ENCODE assay signal across 19 mouse cellular contexts in genomic region chr6:31083701-31084100, GRCm38 (mm10).
DNase-seq lines count a peak whose midpoint lies in the region; ATAC-seq and TF ChIP-seq lines count a peak whose summit lies in the region.
"Had no signal": no experiment of that assay in that cellular context is flagged by ENCODE, and none has a peak within 500 bp of the region (broad histone marks: within the 10 kb centered on the region; RNA-seq: fewer than 3 reads in every experiment).

No protein-coding gene starts in this region.

- H3K4me3 ChIP-seq in layer of hippocampus, adult 2 months, result no peak overlapping the region
- H3K4me3 ChIP-seq in C2C12 (ENCODE audit: insufficient read depth, poor library complexity, severe bottlenecking), result peak overlapping the region; percentile 60
- peak overlapping the region; percentile 28 for H3K4me3 ChIP-seq in embryonic fibroblast, embryonic 13.5 days (ENCODE audit: insufficient read depth, low read length)
- no peak overlapping the region for H3K4me3 ChIP-seq in heart, embryonic 10.5 days
- H3K4me3 ChIP-seq in hindbrain, embryonic 11.5 days (ENCODE audit: low read depth, low read length), result no peak overlapping the region
- H3K4me3 ChIP-seq: embryonic facial prominence, embryonic 13.5 days; embryonic facial prominence, embryonic 15.5 days; forebrain, embryonic 13.5 days; forebrain, embryonic 15.5 days had no signal

- H3K27me3 ChIP-seq in C2C12 (ENCODE audit: control insufficient read depth, insufficient read depth, insufficient read length), result no peaks in the 10 kb centered on the region
- no peaks in the 10 kb centered on the region for H3K27me3 ChIP-seq in heart, embryonic 10.5 days (ENCODE audit: insufficient read depth, poor library complexity, severe bottlenecking)
- no peaks in the 10 kb centered on the region for H3K27me3 ChIP-seq in hindbrain, embryonic 11.5 days (ENCODE audit: control insufficient read depth, insufficient read depth, low read length)
- H3K27me3 ChIP-seq: embryonic facial prominence, embryonic 13.5 days; embryonic facial prominence, embryonic 15.5 days; forebrain, embryonic 13.5 days; forebrain, embryonic 15.5 days; Patski had no signal

- WGBS in heart, embryonic 10.5 days, result 81% methylated on average over 6 of the region's 6 CpGs
- 90% methylated on average over 6 of the region's 6 CpGs for WGBS in hindbrain, embryonic 11.5 days

- peaks cover 90% of the 10 kb centered on the region for H3K79me2 ChIP-seq in C2C12 (ENCODE audit: control insufficient read depth, insufficient read depth)

- H3K79me3 ChIP-seq in C2C12 (ENCODE audit: low read depth), result peaks cover 80% of the 10 kb centered on the region

- no peak for TF ChIP-seq CTCF in layer of hippocampus, adult 2 months (conservative IDR thresholded peaks at IDR 0.05)
- TF ChIP-seq CTCF in C2C12 (IDR thresholded peaks at IDR 0.05; ENCODE audit: control insufficient read depth, insufficient read depth, insufficient read length), result no peak
- TF ChIP-seq CTCF in embryonic fibroblast, embryonic 13.5 days (IDR thresholded peaks at IDR 0.05; ENCODE audit: borderline replicate concordance, insufficient read depth, low read length), result no peak

- ATAC-seq in hindbrain, embryonic 11.5 days (ENCODE audit: low FRiP score), result no peak
- ATAC-seq: activated CD4-positive, CD25-positive, alpha-beta regulatory T cell, adult 4 months; forebrain, embryonic 13.5 days; forebrain, embryonic 15.5 days; forebrain, postnatal 0 days; Patski had no signal

- H3K9me3 ChIP-seq in heart, embryonic 10.5 days, result no peaks in the 10 kb centered on the region
- H3K9me3 ChIP-seq in hindbrain, embryonic 11.5 days (ENCODE audit: control insufficient read depth, low read length), result no peaks in the 10 kb centered on the region
- H3K9me3 ChIP-seq: embryonic facial prominence, embryonic 13.5 days; embryonic facial prominence, embryonic 15.5 days; forebrain, embryonic 13.5 days; forebrain, embryonic 15.5 days had no signal

- H3ac ChIP-seq in C2C12 (ENCODE audit: control insufficient read depth, insufficient read length, low read depth), result peak overlapping the region; percentile 59

- peaks cover 26% of the 10 kb centered on the region for H3K4me1 ChIP-seq in embryonic fibroblast, embryonic 13.5 days (ENCODE audit: control insufficient read depth, insufficient read depth, low read length)
- H3K4me1 ChIP-seq in heart, embryonic 10.5 days, result peaks cover 77% of the 10 kb centered on the region
- H3K4me1 ChIP-seq in hindbrain, embryonic 11.5 days (replicated peaks; ENCODE audit: control insufficient read depth, insufficient read depth, low read length), result no peaks in the 10 kb centered on the region; the same call in 1 of the 2 replicates

- no peak overlapping the region for H3K9ac ChIP-seq in hindbrain, embryonic 11.5 days (ENCODE audit: low read depth, low read length)
- H3K9ac ChIP-seq: embryonic facial prominence, embryonic 13.5 days; embryonic facial prominence, embryonic 15.5 days; forebrain, embryonic 13.5 days; forebrain, embryonic 15.5 days; forebrain, postnatal 0 days had no signal

- DNase-seq in layer of hippocampus, adult 2 months (ENCODE audit: low spot score in 2 of 2), result no peak
- DNase-seq in layer of hippocampus, postnatal 14 days (ENCODE audit: low spot score in 2 of 2), result no peak
- peak; percentile 74 for DNase-seq in 3T3-L1 (ENCODE audit: low read depth, low spot score)
- no peak for DNase-seq in heart, embryonic 10.5 days (ENCODE audit: low spot score)
- no peak for DNase-seq in hindbrain, embryonic 11.5 days (ENCODE audit: low spot score)
- DNase-seq in urinary bladder, postnatal 10 days (ENCODE audit: low spot score), result no peak
- DNase-seq: adrenal gland, adult 8-10 months; adrenal gland, postnatal 36 days; B cell, adult 2 months; embryo, embryonic 11 days; forebrain, postnatal 0 days had no signal

- peak overlapping the region; percentile 68; the same call in 1 of the 2 replicates for H3K27ac ChIP-seq in layer of hippocampus, adult 2 months
- H3K27ac ChIP-seq in embryonic fibroblast, embryonic 13.5 days (ENCODE audit: insufficient read depth, low read length), result peak overlapping the region; percentile 97
- no peak overlapping the region for H3K27ac ChIP-seq in heart, embryonic 10.5 days
- no peak overlapping the region for H3K27ac ChIP-seq in hindbrain, embryonic 11.5 days (ENCODE audit: low read depth, low read length)
- H3K27ac ChIP-seq: embryonic facial prominence, embryonic 13.5 days; embryonic facial prominence, embryonic 15.5 days; forebrain, embryonic 13.5 days; forebrain, embryonic 15.5 days had no signal

- H3K4me2 ChIP-seq in hindbrain, embryonic 11.5 days (replicated peaks; ENCODE audit: low read depth, low read length), result no peak overlapping the region
- H3K4me2 ChIP-seq: embryonic facial prominence, embryonic 13.5 days; embryonic facial prominence, embryonic 15.5 days; forebrain, embryonic 13.5 days; forebrain, embryonic 15.5 days had no signal

- no peak for TF ChIP-seq POLR2A in embryonic fibroblast, embryonic 13.5 days (IDR thresholded peaks at IDR 0.05; ENCODE audit: low read depth, low read length)

- peaks cover 84% of the 10 kb centered on the region for H3K36me3 ChIP-seq in C2C12 (ENCODE audit: control insufficient read depth, insufficient read depth)
- H3K36me3 ChIP-seq in heart, embryonic 10.5 days, result no peaks in the 10 kb centered on the region
- H3K36me3 ChIP-seq in hindbrain, embryonic 11.5 days (ENCODE audit: control insufficient read depth, insufficient read depth, low read length), result no peaks in the 10 kb centered on the region
- H3K36me3 ChIP-seq: embryonic facial prominence, embryonic 13.5 days; embryonic facial prominence, embryonic 15.5 days; forebrain, embryonic 15.5 days had no signal

TF ChIP-seq in C2C12, 6 proteins besides CTCF, POLR2A, EP300 and RAD21:
- TF ChIP-seq CEBPB (IDR thresholded peaks at IDR 0.05; ENCODE audit: low read depth), result no peak
- no peak for TF ChIP-seq MYOD1 (IDR thresholded peaks at IDR 0.05; ENCODE audit: control insufficient read depth, insufficient read length, low read depth)
- TF ChIP-seq USF1 (IDR thresholded peaks at IDR 0.05; ENCODE audit: low read depth), result no peak
- no peak for TF ChIP-seq MYOG (IDR thresholded peaks at IDR 0.05; ENCODE audit: control insufficient read depth, extremely low read depth, insufficient read length)
- no peak for TF ChIP-seq FOSL1 (IDR thresholded peaks at IDR 0.05; ENCODE audit: insufficient read depth, low read length, poor library complexity, severe bottlenecking)
- peak; percentile 24 for TF ChIP-seq MAX (IDR thresholded peaks at IDR 0.05)

Comparison
In these comparisons a context has a peak if more than half of its experiments do, and no peak if none do; other contexts are left out.
1. H3K27ac ChIP-seq: peak in layer of hippocampus, adult 2 months (single experiment) and embryonic fibroblast, embryonic 13.5 days (single experiment); none in heart, embryonic 10.5 days (single experiment) and hindbrain, embryonic 11.5 days (single experiment).
2. H3K4me3 ChIP-seq: peak in C2C12 (single experiment) and embryonic fibroblast, embryonic 13.5 days (single experiment); none in layer of hippocampus, adult 2 months (single experiment), heart, embryonic 10.5 days (single experiment) and hindbrain, embryonic 11.5 days (single experiment).